Mouse (Mus musculus): Measurements from ENCODE around the gene Foxp1. TPM values are rescaled to one million over a fixed set of nuclear protein-coding genes. Genes with fewer than 3 reads are reported as not detected.
A peak's percentile ranks its signal among the peaks of the same experiment; 100 is the strongest.

Gene Foxp1
- total RNA-seq, 2 experiments from 2014 or later: 10.1 to 15.8 TPM

GRCm38 (mm10) chr6:99096776-99097166 is 425.8 kb downstream of the Foxp1 start:
- DNase-seq (ENCODE audit: low spot score): no peak

DNA sequence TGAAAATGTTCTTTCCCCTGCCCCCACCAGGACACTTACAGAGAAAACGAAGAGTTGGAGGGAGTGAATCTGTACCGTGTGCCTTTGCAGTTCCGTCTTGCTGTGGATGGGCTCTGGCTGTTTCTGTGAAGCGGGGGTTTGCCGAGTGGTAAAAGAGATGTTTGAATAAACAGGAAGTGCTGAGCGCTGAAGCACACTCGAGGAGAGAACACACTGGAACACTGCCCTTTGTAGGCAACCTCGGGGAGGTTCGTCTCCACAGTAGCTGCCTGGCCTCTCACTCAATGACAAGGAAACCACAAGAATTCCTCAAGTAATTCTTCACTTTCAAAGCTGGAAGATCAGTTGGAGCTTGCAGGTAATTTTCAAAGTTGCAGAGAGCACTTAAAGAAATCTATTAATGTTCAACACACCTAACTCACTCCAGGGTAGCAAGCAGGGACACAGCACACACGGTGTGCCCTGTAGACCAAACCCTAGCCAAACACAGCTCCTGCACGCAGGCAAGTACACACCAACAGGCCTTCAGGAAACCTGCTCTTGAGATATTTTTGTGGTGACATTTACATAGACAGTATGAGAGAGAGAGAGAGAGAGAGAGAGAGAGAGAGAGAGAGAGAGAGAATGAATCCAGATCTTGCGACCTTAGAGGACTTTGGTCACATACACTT is 426.3 kb downstream of the Foxp1 start:
- DNase-seq (ENCODE audit: low spot score): peak; percentile 35

DNA sequence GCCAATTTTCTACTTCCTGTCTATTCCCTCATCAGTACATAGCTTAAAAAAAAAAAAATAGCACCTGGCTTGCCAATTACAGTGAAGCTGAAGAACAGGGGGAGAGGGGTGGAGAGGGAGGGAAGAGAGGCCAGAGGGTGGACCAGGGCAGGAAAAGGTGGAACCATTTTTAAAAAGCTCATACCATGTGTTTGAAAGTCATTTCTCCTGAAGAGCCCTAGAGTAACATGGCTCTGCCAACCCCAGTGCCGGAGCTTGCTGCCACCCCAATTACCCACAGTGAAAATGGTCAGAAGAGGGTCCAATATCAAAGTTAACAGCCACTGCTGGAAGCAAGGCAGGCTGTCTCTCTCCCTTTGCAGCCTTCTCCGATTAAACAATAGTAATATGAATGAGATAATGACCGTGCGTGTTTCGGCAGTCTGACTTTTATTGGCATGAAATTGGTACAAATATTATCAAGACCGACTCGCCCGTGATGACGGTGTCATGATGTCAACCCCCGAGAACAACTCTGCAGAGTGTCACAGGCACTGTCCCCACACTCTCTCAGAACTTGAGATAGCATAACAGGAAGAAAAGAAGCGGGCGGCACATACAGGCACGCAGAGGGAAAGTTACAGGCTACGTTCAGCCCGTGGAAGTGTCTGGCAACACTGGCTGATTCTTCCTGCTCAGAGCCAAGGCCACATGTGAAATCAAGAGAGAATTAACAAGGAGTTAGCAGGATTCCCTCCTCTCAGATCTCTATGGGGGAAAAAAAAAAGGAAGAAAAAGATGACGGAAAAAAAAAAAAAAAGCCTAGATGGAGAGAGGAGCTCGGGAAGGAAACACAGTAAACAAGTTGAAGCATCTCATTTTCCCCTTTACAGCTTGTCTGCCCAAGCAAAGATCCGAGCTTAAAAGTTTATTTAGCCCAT is 427.1 kb downstream of the Foxp1 start:
- peak; percentile 21 for DNase-seq (ENCODE audit: low spot score)

DNA sequence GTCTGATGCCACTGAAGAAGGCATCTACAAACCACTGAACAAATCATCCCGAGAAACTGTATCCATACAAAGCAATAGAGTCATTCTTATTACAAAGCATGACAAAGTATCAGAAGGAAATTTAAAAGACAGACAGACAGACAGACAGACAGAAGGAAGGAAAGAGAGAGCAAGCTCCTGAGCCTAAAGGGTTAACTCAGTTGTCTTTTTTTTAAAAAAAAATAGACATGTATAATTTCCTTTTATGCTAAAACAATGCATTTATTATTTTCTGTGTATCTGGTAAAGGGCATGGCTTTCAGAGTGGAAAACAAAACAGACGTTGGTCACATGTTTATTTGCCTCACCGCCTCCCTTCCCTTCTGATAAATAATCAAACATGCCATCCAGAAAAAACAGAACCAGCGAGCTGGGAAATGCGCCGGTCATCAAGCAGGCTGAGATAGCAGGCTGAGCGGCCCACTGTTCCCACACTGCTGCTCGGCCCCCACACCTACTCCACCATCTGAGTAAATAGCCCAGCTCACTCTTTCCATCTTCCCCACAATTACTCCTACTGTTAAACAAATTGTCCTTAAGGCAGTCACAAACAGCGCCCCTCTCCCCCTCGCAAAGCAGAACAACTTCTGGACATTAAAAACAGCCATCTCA is 428.1 kb downstream of the Foxp1 start:
- no peak for DNase-seq (ENCODE audit: low spot score)

GRCm38 (mm10) chr6:99093856-99094255 is 428.7 kb downstream of the Foxp1 start:
- DNase-seq (ENCODE audit: low spot score): no peak

- DNase-seq (ENCODE audit: low spot score): no peak
These were observed 429.3 kb downstream of the Foxp1 start for GRCm38 (mm10) chr6:99093208-99093607.

DNA sequence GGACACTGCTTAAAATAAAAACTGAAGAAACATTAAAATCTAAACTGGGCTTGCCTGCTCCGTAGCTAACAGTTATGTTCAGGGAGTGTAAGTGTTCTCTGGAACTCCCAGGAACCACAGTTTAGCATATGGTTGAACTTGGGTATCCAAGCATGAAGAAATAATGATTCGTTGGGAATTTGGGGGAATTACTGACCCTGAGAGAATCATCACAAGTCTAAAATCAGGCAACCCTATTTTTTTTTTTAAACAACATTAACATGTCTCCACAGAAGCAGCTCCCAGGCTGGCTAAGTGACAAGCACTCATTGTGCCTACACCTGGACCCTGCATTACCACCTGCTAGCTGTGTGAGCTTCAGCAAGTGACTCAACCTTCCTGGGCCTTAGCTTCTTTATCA is 430.7 kb downstream of the Foxp1 start:
- no peak for DNase-seq (ENCODE audit: low spot score)

- no peak for DNase-seq (ENCODE audit: low spot score)
These were observed 434.9 kb downstream of the Foxp1 start for GRCm38 (mm10) chr6:99087598-99087997.

DNA sequence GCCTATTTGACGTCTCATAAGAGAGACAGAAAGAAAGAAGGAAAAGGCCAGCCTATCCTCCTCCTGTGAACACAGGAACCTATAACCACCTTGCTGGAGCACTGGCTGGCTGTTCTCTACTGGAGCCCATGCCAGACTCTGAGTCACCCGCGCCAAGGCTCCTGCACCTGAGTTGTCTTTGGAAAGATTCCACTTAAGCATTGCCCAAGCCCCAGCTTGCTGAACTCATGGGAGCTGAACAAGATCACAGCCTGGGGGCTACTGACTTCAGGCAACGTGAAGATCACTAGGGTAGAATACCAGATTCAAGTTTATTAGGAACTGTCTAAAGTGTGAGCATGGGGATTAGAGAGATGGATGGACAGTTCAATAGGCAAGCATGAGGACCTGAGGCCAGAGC is 437.6 kb downstream of the Foxp1 start:
- no peak for DNase-seq (ENCODE audit: low spot score)

- DNase-seq (ENCODE audit: low spot score): no peak
These were observed 441.3 kb downstream of the Foxp1 start for GRCm38 (mm10) chr6:99081259-99081658.

DNA sequence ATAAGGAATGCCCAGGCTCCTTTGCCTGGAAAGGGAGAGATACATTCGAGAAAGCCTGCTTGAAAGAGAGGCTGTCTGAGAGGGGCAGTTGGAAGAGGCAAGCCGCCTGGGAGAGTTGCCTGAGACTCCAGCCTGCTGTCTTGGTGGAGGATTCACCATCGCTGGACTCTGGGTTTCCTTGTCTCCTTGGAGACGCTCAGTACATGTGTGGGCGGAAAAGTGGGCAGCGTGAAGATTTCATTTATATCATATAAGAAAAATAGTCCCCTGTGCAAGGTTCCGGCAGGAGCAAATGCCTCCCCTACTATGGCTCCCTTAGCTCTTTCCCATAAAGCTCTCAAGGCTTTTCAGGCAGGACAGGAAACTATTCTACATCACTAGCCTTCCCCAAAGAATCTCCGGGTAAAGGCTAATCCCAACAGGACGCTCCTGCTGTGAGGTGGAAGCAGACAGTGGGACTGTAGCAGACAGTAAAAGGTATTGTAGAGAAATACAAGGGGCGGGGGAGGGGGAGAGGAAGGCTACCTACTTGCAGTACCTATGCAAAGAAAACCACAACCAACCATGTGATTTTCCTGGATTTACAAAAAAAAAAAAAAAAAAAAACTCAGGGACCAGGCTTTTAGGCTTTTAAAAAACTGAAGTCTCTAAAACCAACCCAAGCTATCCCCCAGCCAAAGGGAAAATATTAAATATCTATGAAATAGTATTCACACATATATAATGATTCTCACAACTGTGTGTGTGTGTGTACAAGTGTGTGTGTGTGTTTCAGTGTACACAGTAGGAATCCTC is 443.3 kb downstream of the Foxp1 start:
- no peak for DNase-seq (ENCODE audit: low spot score)

DNA sequence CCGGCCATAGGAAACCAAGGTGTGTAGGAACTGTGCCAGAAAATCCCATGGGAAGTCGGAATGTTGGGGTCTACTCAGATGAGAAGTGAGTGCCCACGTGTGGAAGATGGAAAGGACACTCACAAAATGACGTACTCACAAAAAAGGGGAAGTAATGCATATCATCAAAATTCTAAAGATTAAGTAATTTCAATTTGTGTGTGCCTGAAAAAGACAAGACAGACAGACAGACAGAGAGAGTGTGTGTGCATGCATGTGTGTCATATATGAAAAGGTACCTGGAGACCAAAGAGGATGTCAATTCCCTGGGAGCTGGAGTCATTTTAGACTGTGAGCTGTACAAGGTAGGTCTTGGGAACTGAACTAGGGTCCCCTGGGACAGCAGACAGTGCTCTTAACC is 444.4 kb downstream of the Foxp1 start:
- DNase-seq (ENCODE audit: low spot score): no peak

- DNase-seq (ENCODE audit: low spot score): no peak
These were observed 448.9 kb downstream of the Foxp1 start for GRCm38 (mm10) chr6:99073303-99074271.

DNA sequence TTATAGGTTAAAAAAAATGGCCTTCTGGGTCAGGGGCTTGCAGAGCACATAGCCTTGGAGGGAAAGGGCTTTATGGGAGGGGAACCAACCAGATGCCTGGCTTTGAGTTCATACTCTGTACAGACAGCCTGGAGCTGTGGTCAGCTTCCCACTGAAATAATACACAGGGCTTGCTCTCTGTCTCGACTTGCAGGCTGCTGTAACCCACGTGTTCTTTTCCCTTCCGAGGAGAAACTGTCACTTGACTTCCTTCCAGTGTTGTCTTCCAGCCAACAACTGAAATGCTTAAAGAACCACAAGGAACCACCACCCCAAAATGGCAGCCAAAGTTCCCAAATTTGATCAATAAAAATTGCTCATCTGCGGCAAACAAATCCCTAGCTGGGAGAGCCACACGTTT is 451.8 kb downstream of the Foxp1 start:
- DNase-seq (ENCODE audit: low spot score): no peak

DNA sequence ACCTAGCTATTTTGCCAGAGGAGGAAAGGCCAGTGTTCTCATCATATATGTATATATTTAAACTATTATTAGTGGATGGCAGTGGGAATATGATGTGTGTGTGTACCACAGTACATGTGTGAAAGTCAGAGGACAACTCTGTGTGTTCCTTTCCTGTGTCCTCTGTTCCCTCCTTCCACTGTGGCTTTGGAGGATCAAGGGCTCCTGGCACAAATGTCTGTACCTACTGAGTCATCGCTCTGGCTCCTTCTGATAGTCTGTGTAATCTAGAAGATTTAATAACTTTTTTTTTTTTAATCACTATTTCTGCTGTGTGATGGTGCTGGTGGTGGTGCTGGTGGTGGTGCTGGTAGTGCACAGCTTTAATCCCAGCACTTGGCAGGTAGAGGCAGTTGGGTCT is 452.8 kb downstream of the Foxp1 start:
- no peak for DNase-seq (ENCODE audit: low spot score)

DNA sequence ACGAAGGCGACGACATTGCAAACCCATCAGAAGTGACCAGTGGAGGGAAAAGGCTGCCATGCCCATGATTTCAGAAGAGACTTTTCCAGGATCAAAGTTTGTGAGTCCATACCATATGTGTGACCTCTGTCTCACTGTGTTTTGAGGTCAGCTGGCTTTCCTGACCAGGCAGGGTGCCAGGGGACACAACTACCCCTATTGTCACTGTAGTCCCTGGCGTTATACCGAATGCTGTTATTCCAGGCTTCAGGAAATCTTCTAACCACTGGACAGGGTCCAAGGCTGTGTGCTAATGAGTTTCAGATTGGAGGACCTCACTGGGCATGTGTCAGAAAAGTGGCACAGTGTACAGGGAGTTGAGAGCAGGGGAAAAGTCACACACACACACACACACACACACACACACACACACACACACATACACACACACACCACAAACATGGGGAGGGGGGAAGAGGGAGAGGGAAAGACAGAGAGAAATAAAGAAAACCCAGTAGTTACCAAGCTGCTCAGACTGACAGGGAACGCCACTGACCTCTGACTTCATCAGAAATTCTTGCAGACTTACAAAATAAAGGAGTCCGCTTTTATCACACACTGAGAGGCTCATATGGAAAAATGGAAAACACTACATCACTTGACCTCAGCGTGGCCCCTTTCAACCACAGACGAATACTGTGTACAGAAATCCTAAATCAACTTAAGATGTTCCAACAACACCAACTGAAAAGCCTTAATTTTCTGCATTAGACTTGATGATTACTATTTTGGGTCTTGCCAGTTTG is 456.8 kb downstream of the Foxp1 start:
- DNase-seq (ENCODE audit: low spot score): peak; percentile 25

DNA sequence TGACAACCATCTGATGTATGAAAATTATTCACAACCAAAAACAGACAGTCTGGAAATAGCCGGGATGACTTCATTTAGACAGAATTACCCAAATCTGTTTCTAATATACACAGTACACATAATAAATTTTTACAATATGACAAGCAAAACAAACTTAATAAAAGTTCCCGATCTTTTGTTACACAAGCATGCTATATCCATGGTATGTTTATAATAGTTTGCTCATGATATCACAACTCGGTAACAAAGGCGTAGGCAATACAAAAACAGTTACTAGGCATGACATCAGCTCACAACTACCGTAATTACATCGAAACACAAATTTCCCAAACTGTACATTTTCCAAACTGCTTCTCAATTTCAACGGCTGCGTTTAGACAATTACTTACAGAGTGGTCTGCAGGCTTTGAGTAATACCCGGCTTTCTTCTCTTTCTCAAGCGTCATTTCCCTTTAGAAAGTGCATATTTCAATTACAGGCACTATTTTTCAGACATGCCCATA is 458.5 kb downstream of the Foxp1 start:
- no peak for DNase-seq (ENCODE audit: low spot score)

GRCm38 (mm10) chr6:99062931-99063330 is 459.6 kb downstream of the Foxp1 start:
- no peak for DNase-seq (ENCODE audit: low spot score)

GRCm38 (mm10) chr6:99058688-99059087 is 463.8 kb downstream of the Foxp1 start:
- no peak for DNase-seq (ENCODE audit: low spot score)
